Mouse (Mus musculus): ENCODE data around the gene Tmem121b. TPM values are rescaled to one million over a fixed set of nuclear protein-coding genes. Genes with fewer than 3 reads are reported as not detected.
A peak's percentile ranks its signal among the peaks of the same experiment; 100 is the strongest.

Tmem121b gene
- polyA plus RNA-seq, 2 experiments: 0.01 TPM; not detected in 1

DNA sequence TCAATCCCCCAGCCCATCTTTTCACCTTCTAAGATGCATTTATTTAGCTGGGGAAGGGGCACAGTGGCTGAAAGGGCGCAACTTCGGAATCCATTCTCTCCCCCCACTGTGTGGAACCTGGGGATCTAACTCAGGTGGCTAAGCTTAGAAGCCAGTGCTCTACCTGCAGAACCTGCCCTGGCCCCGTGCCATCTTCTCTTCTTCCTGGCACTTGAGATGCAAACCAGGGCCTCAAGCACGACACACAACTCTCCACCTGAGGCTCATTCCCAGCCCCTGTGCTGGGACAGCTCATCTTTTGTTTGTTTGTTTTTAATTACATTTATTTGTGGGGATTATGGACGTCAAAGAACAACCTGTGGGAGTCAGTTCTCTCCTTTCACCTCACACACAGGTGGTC lies 26.0 kb upstream of the Tmem121b start:
- Histone ChIP-seq H3K4me3 (ENCODE audit: insufficient read depth in 1 of 2, low read depth in 2 of 2, low read length in 2 of 2) (no peak overlapping the region), H3K27ac (no peak overlapping the region), H3K4me1 (replicated peaks; ENCODE audit: control insufficient read depth in 2 of 2, insufficient read depth in 2 of 2, low read length in 1 of 2) (peaks cover 19 to 24% of the 10 kb centered on the region in 2 experiments), H3K27me3 (ENCODE audit: control insufficient read depth, insufficient read depth, low read length) (no peaks in the 10 kb centered on the region), H3K4me2 (ENCODE audit: low read depth) (no peak overlapping the region), H3K9me3 (ENCODE audit: control insufficient read depth, low read length) (no peaks in the 10 kb centered on the region), H3K36me3 (replicated peaks; ENCODE audit: control insufficient read depth, insufficient read depth, low read depth) (no peaks in the 10 kb centered on the region; the same call in 1 of the 2 replicates), H3K9ac (replicated peaks) (no peak overlapping the region)
- ATAC-seq (ENCODE audit: insufficient read depth): no peak
- WGBS (ENCODE audit: insufficient replicate concordance): 77% methylated on average over 5 of the region's 5 CpGs
- DNase-seq (ENCODE audit: low read depth in 3 of 3, low spot score in 3 of 3): no peak
- TF ChIP-seq CTCF (IDR thresholded peaks at IDR 0.05; ENCODE audit: low read depth): no peak
- no peak for TF ChIP-seq EP300 (IDR thresholded peaks at IDR 0.05; ENCODE audit: low read depth)

DNA sequence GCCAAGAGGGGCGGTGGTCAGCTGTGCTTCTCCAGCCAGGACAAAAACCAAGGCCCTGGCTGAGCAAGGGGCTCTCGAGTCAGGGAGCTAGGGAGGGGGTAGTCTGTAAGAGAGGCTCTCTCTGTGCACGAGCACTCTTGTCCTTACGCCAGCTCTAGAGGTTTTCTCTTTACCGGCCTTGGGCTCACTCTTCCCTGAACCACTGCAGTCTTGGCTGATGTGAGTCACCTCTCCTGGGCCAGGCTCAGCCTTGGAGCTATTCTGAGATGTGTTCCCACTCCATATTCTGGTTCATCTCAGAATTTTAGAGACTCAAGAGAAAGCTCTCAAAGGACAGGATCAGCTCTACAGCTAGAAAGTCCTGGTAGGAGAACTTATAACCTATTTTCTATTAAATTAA lies 23.7 kb upstream of the Tmem121b start:
- no peak overlapping the region; the same call in 1 of the 2 replicates for H3K4me2 ChIP-seq (ENCODE audit: low read depth)
- WGBS (ENCODE audit: insufficient replicate concordance): 71% methylated on average over 5 of the region's 5 CpGs
- peaks cover 19 to 31% of the 10 kb centered on the region in 2 experiments for H3K4me1 ChIP-seq (replicated peaks; ENCODE audit: control insufficient read depth in 2 of 2, insufficient read depth in 2 of 2, low read length in 1 of 2)
- H3K36me3 ChIP-seq (replicated peaks; ENCODE audit: control insufficient read depth, insufficient read depth, low read depth): no peaks in the 10 kb centered on the region; the same call in 1 of the 2 replicates
- no peak overlapping the region for H3K9ac ChIP-seq (replicated peaks)
- TF ChIP-seq CTCF (IDR thresholded peaks at IDR 0.05; ENCODE audit: low read depth) (no peak), EP300 (IDR thresholded peaks at IDR 0.05; ENCODE audit: low read depth) (no peak)
- DNase-seq (ENCODE audit: low read depth in 3 of 3, low spot score in 3 of 3): no peak
- H3K4me3 ChIP-seq (ENCODE audit: insufficient read depth in 1 of 2, low read depth in 2 of 2, low read length in 2 of 2): no peak overlapping the region
- ATAC-seq (ENCODE audit: insufficient read depth): no peak
- H3K27ac ChIP-seq: peak overlapping the region; percentile 77
- no peaks in the 10 kb centered on the region for H3K9me3 ChIP-seq (ENCODE audit: control insufficient read depth, low read length)
- no peaks in the 10 kb centered on the region for H3K27me3 ChIP-seq (ENCODE audit: control insufficient read depth, insufficient read depth, low read length)

DNA sequence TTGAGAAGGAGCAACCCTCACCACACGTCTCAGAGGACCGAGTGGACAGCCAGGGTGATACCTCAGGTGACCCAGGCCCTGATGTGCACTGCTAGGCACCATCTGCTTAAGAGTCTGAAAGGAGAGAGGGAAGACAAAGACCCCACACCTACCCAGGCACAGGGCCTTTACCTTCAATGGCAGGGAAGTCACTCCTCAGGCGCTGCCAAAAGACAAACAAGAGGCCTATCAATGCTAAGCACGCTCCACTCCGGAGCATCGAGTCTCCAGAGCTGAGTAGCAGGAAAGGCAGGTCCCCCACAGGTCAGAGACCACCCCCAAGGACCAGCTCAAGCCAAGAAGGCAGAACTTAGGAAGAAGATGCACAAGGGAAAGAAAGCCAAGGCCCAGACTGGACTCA lies 23.3 kb upstream of the Tmem121b start:
- DNase-seq (ENCODE audit: low read depth in 3 of 3, low spot score in 3 of 3) (no peak), ATAC-seq (ENCODE audit: insufficient read depth) (peak; percentile 67)
- Histone ChIP-seq H3K4me1 (replicated peaks; ENCODE audit: control insufficient read depth in 2 of 2, insufficient read depth in 2 of 2, low read length in 1 of 2) (peaks cover 19 to 31% of the 10 kb centered on the region in 2 experiments), H3K27me3 (ENCODE audit: control insufficient read depth, insufficient read depth, low read length) (no peaks in the 10 kb centered on the region), H3K4me2 (ENCODE audit: low read depth) (peak overlapping the region; percentile 58), H3K36me3 (replicated peaks; ENCODE audit: control insufficient read depth, insufficient read depth, low read depth) (no peaks in the 10 kb centered on the region; the same call in 1 of the 2 replicates), H3K4me3 (ENCODE audit: insufficient read depth in 1 of 2, low read depth in 2 of 2, low read length in 2 of 2) (no peak overlapping the region; a peak in 1 of 4 replicates), H3K27ac (peak overlapping the region; percentile 77), H3K9me3 (ENCODE audit: control insufficient read depth, low read length) (no peaks in the 10 kb centered on the region), H3K9ac (replicated peaks) (peak overlapping the region; percentile 48)
- TF ChIP-seq CTCF (IDR thresholded peaks at IDR 0.05; ENCODE audit: low read depth) (no peak), EP300 (IDR thresholded peaks at IDR 0.05; ENCODE audit: low read depth) (no peak)
- WGBS (ENCODE audit: insufficient replicate concordance): 28% methylated on average over 6 of the region's 6 CpGs

DNA sequence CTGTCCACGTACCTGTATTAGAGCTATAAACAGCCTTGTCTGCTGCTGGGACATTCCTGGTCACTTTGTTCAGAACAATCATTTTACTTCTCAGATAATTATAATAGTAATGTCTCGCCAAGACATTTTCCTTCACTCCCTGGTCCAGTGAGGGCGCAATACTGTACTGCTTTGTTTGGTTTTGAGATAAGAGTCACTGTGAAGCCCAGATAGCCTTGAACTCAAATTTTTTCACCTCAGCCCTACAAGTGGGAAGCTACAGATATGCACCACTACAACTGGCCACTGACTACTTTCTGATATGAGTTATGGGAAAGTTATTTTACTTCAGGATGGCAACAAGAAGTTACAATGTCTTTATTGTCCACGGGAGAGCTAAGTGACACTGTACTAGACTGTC lies 22.8 kb upstream of the Tmem121b start:
- WGBS (ENCODE audit: insufficient replicate concordance): 22% methylated on average over 4 of the region's 4 CpGs
- H3K4me1 ChIP-seq (replicated peaks; ENCODE audit: control insufficient read depth in 2 of 2, insufficient read depth in 2 of 2, low read length in 1 of 2): peaks cover 19 to 31% of the 10 kb centered on the region in 2 experiments
- H3K4me2 ChIP-seq (ENCODE audit: low read depth): peak overlapping the region; percentile 58
- TF ChIP-seq EP300 (IDR thresholded peaks at IDR 0.05; ENCODE audit: low read depth) (peak; percentile 99), CTCF (IDR thresholded peaks at IDR 0.05; ENCODE audit: low read depth) (peak; percentile 42; the same call in 1 of the 2 replicates)
- DNase-seq (ENCODE audit: low read depth in 3 of 3, low spot score in 3 of 3) (peak; percentile 82 to 86 (median 83)), ATAC-seq (ENCODE audit: insufficient read depth) (peak; percentile 96)
- peak overlapping the region; percentile 48 for H3K9ac ChIP-seq (replicated peaks)
- no peaks in the 10 kb centered on the region for H3K9me3 ChIP-seq (ENCODE audit: control insufficient read depth, low read length)
- H3K4me3 ChIP-seq (ENCODE audit: insufficient read depth in 1 of 2, low read depth in 2 of 2, low read length in 2 of 2): no peak overlapping the region
- no peaks in the 10 kb centered on the region for H3K27me3 ChIP-seq (ENCODE audit: control insufficient read depth, insufficient read depth, low read length)
- peak overlapping the region; percentile 77 for H3K27ac ChIP-seq
- H3K36me3 ChIP-seq (replicated peaks; ENCODE audit: control insufficient read depth, insufficient read depth, low read depth): no peaks in the 10 kb centered on the region; the same call in 1 of the 2 replicates

DNA sequence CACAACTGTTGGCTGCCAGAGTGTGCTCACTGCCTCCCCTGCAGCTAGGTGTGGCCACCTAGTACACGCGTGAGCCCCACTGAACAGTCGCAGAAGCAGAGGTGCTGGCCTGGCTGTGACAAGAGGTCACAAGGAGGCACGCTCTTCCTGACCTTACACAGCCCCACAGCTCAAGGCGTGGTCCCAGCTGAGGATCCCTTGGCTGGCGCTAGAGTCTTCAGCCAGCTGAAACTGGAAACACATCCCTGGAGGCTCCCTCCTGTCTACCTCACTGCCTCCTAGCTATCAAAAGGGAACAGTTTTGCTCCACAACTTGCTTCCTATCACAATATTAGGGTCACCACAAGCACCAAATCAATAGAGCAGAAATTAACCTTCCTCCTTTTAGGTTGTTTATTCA lies 17.6 kb upstream of the Tmem121b start:
- Histone ChIP-seq H3K36me3 (replicated peaks; ENCODE audit: control insufficient read depth, insufficient read depth, low read depth) (no peaks in the 10 kb centered on the region; the same call in 1 of the 2 replicates), H3K27me3 (ENCODE audit: control insufficient read depth, insufficient read depth, low read length) (no peaks in the 10 kb centered on the region), H3K27ac (no peak overlapping the region), H3K9ac (replicated peaks) (no peak overlapping the region), H3K4me1 (replicated peaks; ENCODE audit: control insufficient read depth in 2 of 2, insufficient read depth in 2 of 2, low read length in 1 of 2) (peaks cover 7 to 19% of the 10 kb centered on the region in 2 experiments), H3K4me3 (ENCODE audit: insufficient read depth in 1 of 2, low read depth in 2 of 2, low read length in 2 of 2) (no peak overlapping the region), H3K9me3 (ENCODE audit: control insufficient read depth, low read length) (no peaks in the 10 kb centered on the region), H3K4me2 (ENCODE audit: low read depth) (no peak overlapping the region)
- DNase-seq (ENCODE audit: low read depth in 3 of 3, low spot score in 3 of 3): no peak
- ATAC-seq (ENCODE audit: insufficient read depth): no peak
- TF ChIP-seq CTCF (IDR thresholded peaks at IDR 0.05; ENCODE audit: low read depth) (no peak), EP300 (IDR thresholded peaks at IDR 0.05; ENCODE audit: low read depth) (no peak)
- WGBS (ENCODE audit: insufficient replicate concordance): 72% methylated on average over 6 of the region's 6 CpGs
